Mouse (Mus musculus) lung, embryonic 16.5 days (tissue): ENCODE data around the gene Acsm1. TPM values are rescaled to one million over a fixed set of nuclear protein-coding genes. Genes with fewer than 3 reads are reported as not detected.
"Not testable (repeated sequence)": the region's sequence is repeated elsewhere in the genome, so short reads cannot be mapped to it uniquely, and the experiment has no call there.

Source experiments
- ATAC-seq: fragments of 200-750 bp; cut with Nextera tagmentation; 2 replicates; pipeline ENCODE4 v1.8.0; 2017; ENCODE audit warnings: low read depth, mild to moderate bottlenecking, moderate library complexity
- H3K27ac ChIP-seq: fragments of 300-500 bp; sonication (generic); 2 replicates; pipeline ENCODE4 v1.5.1; 2014; ENCODE audit warnings: mild to moderate bottlenecking, control low read depth, low read length
- H3K27me3 ChIP-seq: fragments of 300-500 bp; sonication (generic); 2 replicates; pipeline ENCODE4 v1.6.1; 2014; ENCODE audit warnings: low read depth, low read length, mixed read lengths; ENCODE audit not compliant: control insufficient read depth, insufficient read depth
- H3K36me3 ChIP-seq: fragments of 300-500 bp; sonication (generic); 2 replicates; pipeline ENCODE4 v1.6.1; 2014; ENCODE audit warnings: low read length; ENCODE audit not compliant: control insufficient read depth, insufficient read depth
- H3K4me1 ChIP-seq: fragments of 300-500 bp; sonication (generic); replicated peaks from 2 replicates; pipeline ENCODE4 v1.6.1; 2014; ENCODE audit warnings: low read length, mixed read lengths; ENCODE audit not compliant: control insufficient read depth, insufficient read depth
- H3K4me2 ChIP-seq: fragments of 300-500 bp; sonication (generic); 2 replicates; pipeline ENCODE4 v1.6.1; 2014; ENCODE audit warnings: low read depth, low read length, control low read depth
- H3K4me3 ChIP-seq: fragments of 300-500 bp; sonication (generic); 2 replicates; pipeline ENCODE4 v1.5.1; 2014; ENCODE audit warnings: mild to moderate bottlenecking, low read length, control low read depth
- H3K9ac ChIP-seq: fragments of 300-500 bp; sonication (generic); 2 replicates; pipeline ENCODE4 v1.6.1; 2014; ENCODE audit warnings: low read length, control low read depth
- H3K9me3 ChIP-seq: fragments of 300-500 bp; sonication (generic); 2 replicates; pipeline ENCODE4 v1.6.1; 2016; ENCODE audit warnings: low read length; ENCODE audit not compliant: control insufficient read depth
- WGBS: fragments of 180-500 bp; shearing (Covaris S2); extraction: QIAGEN DNeasy Blood & Tissue Kit; methylation state at CpG from one replicate; pipeline ENCODE4 v1.1.7; 2014; 5-methylcytosine and 5-hydroxymethylcytosine counted together
- polyA plus RNA-seq: library from polyadenylated mRNA; unstranded; fragments of >200 nt; fragmentation: Nextera tagmentation; extraction: Ambion mirVana; gene quantifications from 2 replicates; pipeline ENCODE4 v1.2.1, GENCODE M21; 2015

Gene Acsm1
- polyA plus RNA-seq, result 4.1 and 4.3 TPM in 2 replicates

DNA sequence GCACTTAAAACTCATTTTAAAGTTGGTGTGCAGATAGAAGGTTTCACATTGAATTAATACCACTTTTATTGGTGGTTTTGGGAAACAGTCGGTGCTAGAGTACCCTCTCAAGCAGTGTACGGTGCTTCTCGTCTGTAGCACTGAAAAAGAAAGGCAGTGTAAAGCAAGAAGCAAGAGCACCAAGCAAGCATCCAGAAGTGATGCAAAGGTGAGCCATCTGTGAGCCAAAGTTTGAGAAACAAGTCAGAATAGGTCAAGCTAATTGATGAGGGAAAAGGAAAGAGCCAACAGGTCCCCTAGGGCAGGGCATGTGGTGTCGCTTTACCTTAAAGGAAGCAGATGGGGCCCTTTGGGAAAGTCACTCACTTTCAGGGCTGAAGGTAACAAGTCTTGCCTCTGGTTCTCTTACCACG is at the start of gene Acsm1:
TSS of gene Acsm1 (plus strand) at position 363 of the 413 bp plus-strand sequence.
- H3K9ac ChIP-seq, result no peak within 1 kb of the TSS

DNA sequence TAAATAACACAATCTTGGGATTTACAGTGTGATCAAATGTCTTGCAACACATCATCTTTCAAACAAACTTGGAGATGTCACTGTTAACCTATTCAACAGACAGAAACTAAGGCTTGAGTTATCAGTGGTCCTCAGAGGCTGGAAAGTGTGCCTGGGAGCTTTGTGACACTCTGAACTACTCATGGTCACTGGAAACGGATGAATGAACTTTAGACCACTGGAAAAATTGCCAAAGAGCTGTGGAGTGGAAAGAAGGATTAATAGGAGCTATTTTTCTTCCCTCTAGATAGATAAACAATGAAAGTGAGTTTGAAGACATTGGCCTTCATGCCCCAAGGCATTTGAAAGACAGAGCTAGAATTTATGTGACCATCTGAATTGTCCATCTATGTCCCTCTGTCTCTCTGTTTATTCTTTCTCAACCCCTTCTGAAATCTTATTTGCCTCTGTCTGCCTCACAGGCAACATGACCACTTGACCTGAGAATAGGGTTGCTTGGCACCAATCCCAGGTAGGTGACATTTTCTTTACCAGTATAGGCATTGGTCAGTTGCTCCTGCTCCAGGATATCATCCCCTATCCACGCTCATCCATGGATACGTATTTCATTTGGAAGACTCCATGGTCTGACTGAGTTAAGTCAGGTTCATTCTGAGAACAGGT is 46.9 kb upstream of the Acsm1 start:
- ATAC-seq, result no peak
- Histone ChIP-seq H3K4me2 (no peak overlapping the region), H3K4me1 (no peaks in the 10 kb centered on the region), H3K36me3 (no peaks in the 10 kb centered on the region), H3K27me3 (no peaks in the 10 kb centered on the region), H3K27ac (no peak overlapping the region), H3K4me3 (no peak overlapping the region), H3K9ac (no peak overlapping the region), H3K9me3 (no peaks in the 10 kb centered on the region)
- 70% methylated on average over 3 of the region's 3 CpGs for WGBS

More for the DNA sequence above, at the start of gene Acsm1:
- peak; percentile 51; the same call in 1 of the 2 replicates for ATAC-seq
- Histone ChIP-seq H3K27ac (peak within 1 kb of the TSS; percentile 79), H3K36me3 (no peaks in the 10 kb centered on the region), H3K9me3 (no peaks in the 10 kb centered on the region), H3K4me2 (peak within 1 kb of the TSS; percentile 3; the same call in 1 of the 2 replicates), H3K4me3 (no peak within 1 kb of the TSS), H3K27me3 (no peaks in the 10 kb centered on the region), H3K4me1 (peaks cover 8% of the 10 kb centered on the region; the same call in 1 of the 2 replicates)
- 53% methylated on average over 5 of the region's 5 CpGs for WGBS

DNA sequence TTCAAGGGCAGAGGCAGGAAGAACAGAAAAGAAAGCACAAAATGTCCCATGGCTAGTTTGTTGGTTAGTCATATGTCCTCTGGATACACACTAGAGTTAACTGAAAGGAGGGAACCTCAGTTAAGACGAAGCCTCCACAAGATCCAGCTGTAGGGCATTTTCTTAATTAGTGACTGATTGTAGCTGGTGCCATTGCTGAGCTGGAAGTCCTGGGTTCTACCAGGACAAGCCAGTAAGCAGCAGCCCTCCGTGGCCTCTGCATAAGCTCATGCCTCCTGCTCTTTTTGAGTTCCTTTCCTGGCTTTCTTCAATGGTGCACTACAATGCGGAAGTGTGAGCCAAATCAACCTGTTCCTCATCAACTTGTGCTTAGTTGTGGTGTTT is 46.4 kb upstream of the Acsm1 start:
- 76% methylated on average over 3 of the region's 3 CpGs for WGBS
- H3K27ac ChIP-seq, result no peak overlapping the region
- H3K9ac ChIP-seq, result no peak overlapping the region
- no peaks in the 10 kb centered on the region for H3K36me3 ChIP-seq
- ATAC-seq, result no peak
- no peaks in the 10 kb centered on the region for H3K4me1 ChIP-seq
- H3K4me2 ChIP-seq, result no peak overlapping the region
- H3K9me3 ChIP-seq, result no peaks in the 10 kb centered on the region
- H3K4me3 ChIP-seq, result no peak overlapping the region
- no peaks in the 10 kb centered on the region for H3K27me3 ChIP-seq

DNA sequence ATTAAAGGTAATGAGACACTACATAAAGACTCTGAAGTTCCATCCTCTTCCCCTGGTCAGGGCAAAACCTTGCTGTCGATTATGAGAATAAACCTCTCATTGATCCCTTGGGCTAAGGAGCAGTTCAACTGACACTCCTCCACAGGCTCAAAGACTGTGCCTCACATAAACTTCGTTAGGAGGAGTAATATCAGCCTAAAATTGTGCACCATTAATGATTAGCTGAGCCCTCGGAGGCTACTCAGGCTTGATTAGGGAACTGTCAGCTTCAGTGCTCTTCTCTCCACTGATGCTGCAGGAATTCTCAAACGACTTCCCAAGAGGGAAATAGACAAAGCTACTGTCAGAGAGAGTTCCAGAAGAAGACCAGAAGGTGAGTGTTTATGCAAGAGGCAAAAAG is 45.4 kb upstream of the Acsm1 start:
- H3K9me3 ChIP-seq, result no peaks in the 10 kb centered on the region
- no peak for ATAC-seq
- H3K27ac ChIP-seq, result no peak overlapping the region
- no peaks in the 10 kb centered on the region for H3K27me3 ChIP-seq
- no peak overlapping the region for H3K4me2 ChIP-seq
- H3K36me3 ChIP-seq, result no peaks in the 10 kb centered on the region
- H3K4me3 ChIP-seq, result no peak overlapping the region
- no peak overlapping the region for H3K9ac ChIP-seq
- H3K4me1 ChIP-seq, result no peaks in the 10 kb centered on the region
- 49% methylated on average over 4 of the region's 4 CpGs for WGBS

DNA sequence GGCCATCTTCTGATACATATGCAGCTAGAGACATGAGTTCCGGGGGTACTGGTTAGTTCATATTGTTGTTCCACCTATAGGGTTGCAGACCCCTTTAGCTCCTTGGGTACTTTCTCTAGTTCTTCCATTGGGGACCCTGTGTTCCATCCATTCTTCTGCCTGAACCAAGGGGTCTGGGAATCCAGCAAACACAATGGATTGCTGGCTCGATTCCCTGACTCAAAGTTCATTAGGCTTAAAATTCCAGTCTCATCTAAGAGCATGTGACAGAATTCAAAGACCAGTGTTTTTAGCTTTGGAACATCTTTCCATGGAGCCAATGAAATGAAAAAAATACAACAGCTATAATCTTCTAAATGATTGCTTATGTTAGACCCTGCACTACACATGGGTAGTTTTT is 44.4 kb upstream of the Acsm1 start:
- not testable (repeated sequence) for H3K9me3 ChIP-seq, H3K9ac ChIP-seq, H3K27ac ChIP-seq, H3K4me3 ChIP-seq, H3K4me1 ChIP-seq, H3K36me3 ChIP-seq, H3K27me3 ChIP-seq, ATAC-seq, H3K4me2 ChIP-seq
- 75% methylated on average over 2 of the region's 2 CpGs for WGBS

DNA sequence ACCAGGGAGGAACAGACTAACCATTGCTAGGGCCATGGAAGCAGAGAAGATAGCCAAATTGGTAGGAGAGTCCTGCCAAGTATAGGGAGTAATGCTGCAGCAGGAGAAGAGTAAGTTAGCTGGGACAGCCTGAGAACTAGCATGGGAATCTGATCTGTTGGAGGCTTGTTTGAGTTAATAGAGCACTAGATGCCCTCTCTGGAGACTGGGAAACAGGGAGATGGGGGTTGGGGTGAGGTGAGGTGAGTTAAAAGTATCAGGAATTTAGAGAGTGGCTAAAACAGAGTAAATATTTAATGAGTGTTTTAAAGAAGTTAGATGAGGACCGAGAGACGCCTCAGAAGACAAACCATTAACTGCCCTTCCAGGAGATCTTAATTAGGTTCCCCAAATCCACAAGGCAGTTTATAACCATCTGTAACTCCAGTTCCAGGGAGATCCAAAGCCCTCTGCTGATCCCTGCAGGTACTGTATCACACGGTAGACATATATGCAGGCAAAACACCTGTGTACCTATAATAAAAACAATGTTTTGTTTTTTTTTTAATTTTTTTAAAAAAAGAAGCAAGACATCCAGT is 12.2 kb upstream of the Acsm1 start:
- Histone ChIP-seq H3K4me3 (no peak overlapping the region), H3K27me3 (no peaks in the 10 kb centered on the region), H3K4me2 (no peak overlapping the region), H3K9me3 (no peaks in the 10 kb centered on the region), H3K27ac (no peak overlapping the region), H3K4me1 (0 out of 2 replicates have a peak, but pooled peaks cover 2% of the 10 kb centered on the region), H3K9ac (no peak overlapping the region), H3K36me3 (no peaks in the 10 kb centered on the region)
- no peak for ATAC-seq
- WGBS, result 54% methylated on average over 3 of the region's 3 CpGs

DNA sequence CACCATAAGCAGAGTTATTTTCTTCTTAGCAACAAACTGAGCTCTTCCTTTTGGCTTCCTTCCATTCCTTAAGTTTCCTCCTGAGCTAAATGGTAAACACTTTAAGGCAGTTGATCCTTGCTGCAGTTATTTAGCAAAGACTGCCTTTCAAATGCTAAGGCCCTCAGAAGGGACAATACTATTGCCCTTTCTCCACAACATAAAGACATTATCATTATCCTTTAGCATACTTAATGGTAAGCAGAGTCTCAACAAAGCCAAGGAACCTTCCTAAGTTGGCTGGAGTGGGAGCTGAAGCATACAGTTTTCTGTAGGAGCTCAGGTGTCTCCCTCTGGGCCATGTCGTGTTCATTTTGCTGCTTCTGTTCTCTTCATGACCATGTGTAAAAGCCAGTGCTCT is 11.5 kb upstream of the Acsm1 start:
- no peaks in the 10 kb centered on the region for H3K27me3 ChIP-seq
- H3K36me3 ChIP-seq, result no peaks in the 10 kb centered on the region
- H3K9ac ChIP-seq, result no peak overlapping the region
- 22% methylated on average over 1 of the region's 1 CpGs for WGBS
- ATAC-seq, result no peak
- H3K27ac ChIP-seq, result no peak overlapping the region
- H3K4me3 ChIP-seq, result no peak overlapping the region
- 0 out of 2 replicates have a peak, but pooled peaks cover 2% of the 10 kb centered on the region for H3K4me1 ChIP-seq
- H3K4me2 ChIP-seq, result no peak overlapping the region
- no peaks in the 10 kb centered on the region for H3K9me3 ChIP-seq

DNA sequence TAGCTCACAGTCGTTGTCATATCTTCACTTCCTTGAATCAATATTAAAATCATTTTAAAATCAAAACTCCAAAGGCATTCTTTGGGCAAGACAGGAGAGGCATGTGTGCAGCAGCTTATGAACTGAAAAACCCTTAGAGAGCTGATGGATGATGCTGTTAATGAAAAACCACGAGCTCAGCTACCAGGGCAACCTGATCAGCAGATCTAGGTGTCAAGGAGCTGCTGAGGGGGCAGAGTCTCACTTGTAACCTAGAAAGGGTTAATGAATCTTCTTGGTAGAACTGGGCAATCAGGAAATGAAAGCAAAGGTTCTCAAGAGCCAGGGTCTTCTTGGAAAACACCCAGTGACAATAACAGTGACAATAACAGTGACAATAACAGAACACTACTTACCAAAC is 10.3 kb upstream of the Acsm1 start:
- no peaks in the 10 kb centered on the region for H3K36me3 ChIP-seq
- H3K4me1 ChIP-seq, result 0 out of 2 replicates have a peak, but pooled peaks cover 2% of the 10 kb centered on the region
- WGBS, result 40% methylated on average over 2 of the region's 2 CpGs
- no peak for ATAC-seq
- H3K4me3 ChIP-seq, result no peak overlapping the region
- H3K9me3 ChIP-seq, result no peaks in the 10 kb centered on the region
- H3K9ac ChIP-seq, result no peak overlapping the region
- no peak overlapping the region for H3K4me2 ChIP-seq
- H3K27ac ChIP-seq, result no peak overlapping the region
- H3K27me3 ChIP-seq, result no peaks in the 10 kb centered on the region

DNA sequence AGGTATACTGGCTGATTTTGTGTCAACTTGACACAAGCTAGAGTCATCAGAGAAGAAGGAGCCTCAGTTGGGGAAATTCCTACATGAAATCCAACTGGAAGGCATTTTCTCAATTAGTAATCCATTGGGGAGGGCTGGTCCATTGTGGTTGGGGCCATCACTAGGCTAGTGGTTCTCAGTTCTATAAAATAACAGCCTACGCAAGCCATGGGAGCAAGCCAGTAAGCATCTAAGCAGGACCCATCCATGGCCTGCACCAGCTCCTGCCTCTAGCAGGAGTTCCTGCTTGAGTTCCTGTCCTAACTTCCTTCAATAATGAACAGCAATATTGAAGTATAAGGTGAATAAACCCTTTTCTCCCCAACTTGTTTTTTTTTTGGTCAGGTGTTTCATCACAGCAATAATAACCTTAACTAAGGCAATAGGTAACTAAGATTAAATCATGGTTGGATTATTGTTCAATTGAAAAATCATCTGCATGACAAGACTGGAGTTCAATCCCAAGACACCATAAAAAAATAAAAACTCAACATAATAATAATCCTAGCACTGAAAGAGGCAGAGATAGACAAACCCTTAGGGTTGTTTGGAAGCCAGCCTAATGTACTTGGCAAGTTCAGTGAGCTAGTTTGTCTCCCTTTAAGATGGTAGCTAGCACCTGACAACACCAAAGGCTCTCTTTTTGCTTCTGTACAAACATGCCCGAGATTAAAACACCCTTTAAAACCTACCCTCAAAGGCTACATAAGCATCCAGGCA is 5.5 kb upstream of the Acsm1 start:
- Histone ChIP-seq H3K4me2 (no peak overlapping the region), H3K27ac (no peak overlapping the region), H3K27me3 (no peaks in the 10 kb centered on the region), H3K9ac (no peak overlapping the region), H3K9me3 (no peaks in the 10 kb centered on the region), H3K4me3 (no peak overlapping the region), H3K36me3 (no peaks in the 10 kb centered on the region), H3K4me1 (no peaks in the 10 kb centered on the region)
- WGBS, result 74% methylated on average over 2 of the region's 2 CpGs
- ATAC-seq, result no peak
